In genomic region chr7:45922928-45923761, GRCm38 (mm10) we compare ENCODE assay signal across 7 mouse cellular contexts. TPM values are rescaled to one million over a fixed set of nuclear protein-coding genes. Genes with fewer than 3 reads are reported as not detected.
DNase-seq lines count a peak whose midpoint lies in the region; ATAC-seq and TF ChIP-seq lines count a peak whose summit lies in the region.

No protein-coding gene starts in this region.

- peaks cover 51% of the 10 kb centered on the region for H3K4me1 ChIP-seq in embryonic facial prominence, embryonic 13.5 days
- H3K4me1 ChIP-seq in kidney, adult 2 months (ENCODE audit: control insufficient read depth, insufficient read depth, low read length), result no peaks in the 10 kb centered on the region
- H3K4me1 ChIP-seq in limb, embryonic 12.5 days (replicated peaks), result peaks cover 38% of the 10 kb centered on the region
- peaks cover 15% of the 10 kb centered on the region for H3K4me1 ChIP-seq in midbrain, embryonic 15.5 days
- H3K4me1 ChIP-seq in spleen, adult 2 months (ENCODE audit: control insufficient read depth, insufficient read depth, insufficient read length), result peaks cover 28% of the 10 kb centered on the region

- no peak for TF ChIP-seq POLR2A in kidney, adult 2 months (IDR thresholded peaks at IDR 0.05; ENCODE audit: low read depth, low read length)
- TF ChIP-seq POLR2A in spleen, adult 2 months (IDR thresholded peaks at IDR 0.05; ENCODE audit: low read depth, low read length), result peak; percentile 95

- H3K27ac ChIP-seq in embryonic facial prominence, embryonic 13.5 days, result peak overlapping the region; percentile 93
- H3K27ac ChIP-seq in kidney, adult 2 months (ENCODE audit: insufficient read depth, low read depth, low read length), result peak overlapping the region; percentile 96
- peak overlapping the region; percentile 87 for H3K27ac ChIP-seq in limb, embryonic 12.5 days
- peak overlapping the region; percentile 80 for H3K27ac ChIP-seq in midbrain, embryonic 15.5 days
- peak overlapping the region; percentile 98 for H3K27ac ChIP-seq in spleen, adult 2 months (ENCODE audit: insufficient read depth, low read length)

- peak; percentile 95 to 96 for DNase-seq in adrenal gland, postnatal 36 days
- peak; percentile 97 to 98 for DNase-seq in heart, adult 18-20 months
- peak; percentile 97 for DNase-seq in kidney, adult 2 months
- peak; percentile 96 to 97 for DNase-seq in spleen, adult 2 months (ENCODE audit: low read depth in 1 of 2, low spot score in 2 of 2)

- peak overlapping the region; percentile 44 for H3K4me3 ChIP-seq in embryonic facial prominence, embryonic 13.5 days
- peak overlapping the region; percentile 75 for H3K4me3 ChIP-seq in kidney, adult 2 months (ENCODE audit: insufficient read depth, low read depth, low read length)
- peak overlapping the region; percentile 40 for H3K4me3 ChIP-seq in limb, embryonic 12.5 days (replicated peaks)
- H3K4me3 ChIP-seq in midbrain, embryonic 15.5 days, result peak overlapping the region; percentile 49
- H3K4me3 ChIP-seq in spleen, adult 2 months (ENCODE audit: extremely low read depth, insufficient read depth, insufficient read length), result peak overlapping the region; percentile 65

- H3K9ac ChIP-seq in embryonic facial prominence, embryonic 13.5 days, result peak overlapping the region; percentile 49
- peak overlapping the region; percentile 44; the same call in 1 of the 2 replicates for H3K9ac ChIP-seq in limb, embryonic 12.5 days (replicated peaks)
- H3K9ac ChIP-seq in midbrain, embryonic 15.5 days, result peak overlapping the region; percentile 46

- ATAC-seq in embryonic facial prominence, embryonic 13.5 days (ENCODE audit: insufficient number of reproducible peaks, insufficient read depth, low FRiP score, low TSS enrichment, low read depth), result peak; percentile 84
- ATAC-seq in limb, embryonic 12.5 days (ENCODE audit: insufficient number of reproducible peaks, insufficient read depth, low FRiP score, low TSS enrichment, low read depth), result peak; percentile 79
- ATAC-seq in midbrain, embryonic 15.5 days (replicated peaks), result peak; percentile 91

- H3K27me3 ChIP-seq in embryonic facial prominence, embryonic 13.5 days, result peaks cover 7% of the 10 kb centered on the region
- H3K27me3 ChIP-seq in kidney, adult 2 months (replicated peaks; ENCODE audit: control insufficient read depth, insufficient read depth, low read length), result no peaks in the 10 kb centered on the region
- H3K27me3 ChIP-seq in limb, embryonic 12.5 days, result peaks cover 7% of the 10 kb centered on the region
- H3K27me3 ChIP-seq in midbrain, embryonic 15.5 days (replicated peaks), result peaks cover 8% of the 10 kb centered on the region; the same call in 1 of the 2 replicates
- no peaks in the 10 kb centered on the region for H3K27me3 ChIP-seq in spleen, adult 2 months (ENCODE audit: control insufficient read depth, insufficient read depth, low read length)

- H3K9me3 ChIP-seq in embryonic facial prominence, embryonic 13.5 days, result peaks cover 7% of the 10 kb centered on the region; the same call in 1 of the 2 replicates
- H3K9me3 ChIP-seq in limb, embryonic 12.5 days, result peaks cover 4% of the 10 kb centered on the region; the same call in 1 of the 2 replicates
- H3K9me3 ChIP-seq in midbrain, embryonic 15.5 days, result no peaks in the 10 kb centered on the region

- H3K4me2 ChIP-seq in embryonic facial prominence, embryonic 13.5 days, result peak overlapping the region; percentile 76
- H3K4me2 ChIP-seq in limb, embryonic 12.5 days, result peak overlapping the region; percentile 57
- peak overlapping the region; percentile 83 for H3K4me2 ChIP-seq in midbrain, embryonic 15.5 days

- H3K36me3 ChIP-seq in embryonic facial prominence, embryonic 13.5 days, result peaks cover 8% of the 10 kb centered on the region
- no peaks in the 10 kb centered on the region for H3K36me3 ChIP-seq in kidney, adult 2 months (ENCODE audit: control insufficient read depth, insufficient read depth, low read length)
- peaks cover 4% of the 10 kb centered on the region; the same call in 1 of the 2 replicates for H3K36me3 ChIP-seq in limb, embryonic 12.5 days
- H3K36me3 ChIP-seq in midbrain, embryonic 15.5 days (replicated peaks), result no peaks in the 10 kb centered on the region
- peaks cover 3% of the 10 kb centered on the region for H3K36me3 ChIP-seq in spleen, adult 2 months (ENCODE audit: control insufficient read depth, insufficient read depth, low read length)

- WGBS in embryonic facial prominence, embryonic 13.5 days, result under 1% methylated on average over 37 of the region's 37 CpGs
- under 1% methylated on average over 37 of the region's 37 CpGs for WGBS in kidney, adult 2 months
- under 1% methylated on average over 37 of the region's 37 CpGs for WGBS in limb, embryonic 12.5 days
- under 1% methylated on average over 37 of the region's 37 CpGs for WGBS in midbrain, embryonic 15.5 days
- WGBS in spleen, adult 2 months, result under 1% methylated on average over 37 of the region's 37 CpGs

- TF ChIP-seq CTCF in kidney, adult 2 months (conservative IDR thresholded peaks at IDR 0.05; ENCODE audit: insufficient read depth, insufficient read length, low read depth, low read length), result no peak
- TF ChIP-seq CTCF in spleen, adult 2 months (IDR thresholded peaks at IDR 0.05; ENCODE audit: extremely low read depth, insufficient read depth, insufficient read length, insufficient replicate concordance), result no peak

RNA-seq across cellular contexts. Expression of gene Ccdc114, which starts 0.7 kb away (rescaled TPM):
- total RNA-seq in adrenal gland, postnatal 36 days (2021), result 10 to 100 TPM; 31.8 to 38.9 TPM
- 2.4 and 3.2 TPM in 2 replicates for polyA plus RNA-seq in embryonic facial prominence, embryonic 13.5 days (2015; fragmentation: Nextera tagmentation; extraction: Ambion mirVana)
- total RNA-seq in heart, adult 18-20 months (2021), result 1 to 10 TPM in 1 of 2 experiments, under 1 TPM in 1; 0.89 to 1.3 TPM
- 8.6 and 8.9 TPM in 2 replicates for polyA plus RNA-seq in kidney, adult 2 months (2012; rRNA removed)
- 4.3 and 5.2 TPM in 2 replicates for polyA plus RNA-seq in limb, embryonic 12.5 days (2016; fragmentation: Nextera tagmentation; extraction: Ambion mirVana)
- polyA plus RNA-seq in midbrain, embryonic 15.5 days (2015; fragmentation: Nextera tagmentation; extraction: Ambion mirVana), result 6.0 TPM in 2 replicates
- polyA plus RNA-seq in spleen, adult 2 months (2012; rRNA removed), result 1.7 TPM in 2 replicates

RNA-seq across cellular contexts. Expression of gene Emp3, which starts 1.9 kb away (rescaled TPM):
- 100 to 1,000 TPM; 264 to 580 TPM for total RNA-seq in adrenal gland, postnatal 36 days (2021)
- 199 and 213 TPM in 2 replicates for polyA plus RNA-seq in embryonic facial prominence, embryonic 13.5 days (2015; fragmentation: Nextera tagmentation; extraction: Ambion mirVana)
- 10 to 100 TPM; 19.1 to 25.0 TPM for total RNA-seq in heart, adult 18-20 months (2021)
- polyA plus RNA-seq in kidney, adult 2 months (2012; rRNA removed), result 62.1 and 65.4 TPM in 2 replicates
- polyA plus RNA-seq in limb, embryonic 12.5 days (2016; fragmentation: Nextera tagmentation; extraction: Ambion mirVana), result 58.4 and 59.0 TPM in 2 replicates
- 35.2 and 40.3 TPM in 2 replicates for polyA plus RNA-seq in midbrain, embryonic 15.5 days (2015; fragmentation: Nextera tagmentation; extraction: Ambion mirVana)
- polyA plus RNA-seq in spleen, adult 2 months (2012; rRNA removed), result 245 and 301 TPM in 2 replicates

RNA-seq across cellular contexts. Expression of gene Tmem143, which starts 26.4 kb away (rescaled TPM):
- total RNA-seq in adrenal gland, postnatal 36 days (2021), result 10 to 100 TPM; 55.1 to 66.5 TPM
- 7.1 and 7.2 TPM in 2 replicates for polyA plus RNA-seq in embryonic facial prominence, embryonic 13.5 days (2015; fragmentation: Nextera tagmentation; extraction: Ambion mirVana)
- 100 to 1,000 TPM; 124 to 125 TPM for total RNA-seq in heart, adult 18-20 months (2021)
- polyA plus RNA-seq in kidney, adult 2 months (2012; rRNA removed), result 123 and 143 TPM in 2 replicates
- 5.0 and 6.0 TPM in 2 replicates for polyA plus RNA-seq in limb, embryonic 12.5 days (2016; fragmentation: Nextera tagmentation; extraction: Ambion mirVana)
- polyA plus RNA-seq in midbrain, embryonic 15.5 days (2015; fragmentation: Nextera tagmentation; extraction: Ambion mirVana), result 7.7 and 10.2 TPM in 2 replicates
- 16.6 and 24.5 TPM in 2 replicates for polyA plus RNA-seq in spleen, adult 2 months (2012; rRNA removed)

RNA-seq across cellular contexts. Expression of gene Syngr4, which starts 26.6 kb away (rescaled TPM):
- total RNA-seq in adrenal gland, postnatal 36 days (2021), result under 1 TPM in 1 of 2 experiments, not detected in 1; 0.36 TPM
- 0.41 TPM in 1 of 2 replicates, not detected in the other for polyA plus RNA-seq in embryonic facial prominence, embryonic 13.5 days (2015; fragmentation: Nextera tagmentation; extraction: Ambion mirVana)
- not detected for total RNA-seq in heart, adult 18-20 months (2021)
- 0.19 and 0.50 TPM in 2 replicates for polyA plus RNA-seq in kidney, adult 2 months (2012; rRNA removed)
- 0.41 and 0.65 TPM in 2 replicates for polyA plus RNA-seq in limb, embryonic 12.5 days (2016; fragmentation: Nextera tagmentation; extraction: Ambion mirVana)
- 0.22 TPM in 1 of 2 replicates, not detected in the other for polyA plus RNA-seq in midbrain, embryonic 15.5 days (2015; fragmentation: Nextera tagmentation; extraction: Ambion mirVana)
- 0.28 and 0.56 TPM in 2 replicates for polyA plus RNA-seq in spleen, adult 2 months (2012; rRNA removed)

RNA-seq across cellular contexts. Expression of gene Grin2d, which starts 45.0 kb away (rescaled TPM):
- 1 to 10 TPM in 1 of 2 experiments, under 1 TPM in 1; 0.63 to 1.2 TPM for total RNA-seq in adrenal gland, postnatal 36 days (2021)
- polyA plus RNA-seq in embryonic facial prominence, embryonic 13.5 days (2015; fragmentation: Nextera tagmentation; extraction: Ambion mirVana), result 0.56 and 0.72 TPM in 2 replicates
- total RNA-seq in heart, adult 18-20 months (2021), result 1 to 10 TPM; 1.4 to 1.5 TPM
- 0.45 and 0.50 TPM in 2 replicates for polyA plus RNA-seq in kidney, adult 2 months (2012; rRNA removed)
- polyA plus RNA-seq in limb, embryonic 12.5 days (2016; fragmentation: Nextera tagmentation; extraction: Ambion mirVana), result 0.35 and 0.37 TPM in 2 replicates
- polyA plus RNA-seq in midbrain, embryonic 15.5 days (2015; fragmentation: Nextera tagmentation; extraction: Ambion mirVana), result 2.7 and 3.9 TPM in 2 replicates
- polyA plus RNA-seq in spleen, adult 2 months (2012; rRNA removed), result 0.68 and 1.2 TPM in 2 replicates

Comparison
In these comparisons a context has a peak if more than half of its experiments do, and no peak if none do; other contexts are left out.
1. Peak in every context shown above with its lines: DNase-seq, ATAC-seq, H3K4me3 ChIP-seq and H3K27ac ChIP-seq.